Mouse (Mus musculus) thymus, postnatal 25 days (tissue): ENCODE data around the gene Rab7b.
A peak's percentile ranks its signal among the peaks of the same experiment; 100 is the strongest.

ENCODE experiments used
- DNase-seq: peaks from one replicate; pipeline ENCODE4 v3.0.0; 2022

Gene Rab7b

GRCm38 (mm10) chr1:131698770-131699169, 10.3 kb downstream of the Rab7b start:
- DNase-seq = no peak

DNA sequence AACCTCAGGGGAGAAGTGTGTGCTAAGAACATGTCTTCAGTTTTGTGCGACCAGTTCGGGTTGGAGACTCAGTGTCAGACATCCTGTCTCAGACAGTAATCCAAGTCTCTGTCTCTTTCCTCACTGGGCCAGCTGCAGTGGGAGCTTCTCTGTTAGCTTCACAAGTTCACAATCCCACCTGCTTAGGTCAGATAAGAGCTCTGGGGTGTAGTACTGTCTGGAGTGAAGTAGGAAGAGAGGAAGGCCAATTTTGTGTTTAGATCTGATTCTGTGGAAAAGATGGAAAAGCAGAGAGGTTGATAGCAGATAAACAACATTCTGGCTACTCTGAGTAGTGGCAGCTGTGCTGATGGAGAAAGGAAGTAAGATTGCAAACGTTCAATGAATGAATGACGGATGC, 11.1 kb downstream of the Rab7b start:
- DNase-seq = no peak

GRCm38 (mm10) chr1:131700447-131700846, 12.0 kb downstream of the Rab7b start:
- no peak for DNase-seq

GRCm38 (mm10) chr1:131701391-131701790, 12.9 kb downstream of the Rab7b start:
- DNase-seq = no peak

DNA sequence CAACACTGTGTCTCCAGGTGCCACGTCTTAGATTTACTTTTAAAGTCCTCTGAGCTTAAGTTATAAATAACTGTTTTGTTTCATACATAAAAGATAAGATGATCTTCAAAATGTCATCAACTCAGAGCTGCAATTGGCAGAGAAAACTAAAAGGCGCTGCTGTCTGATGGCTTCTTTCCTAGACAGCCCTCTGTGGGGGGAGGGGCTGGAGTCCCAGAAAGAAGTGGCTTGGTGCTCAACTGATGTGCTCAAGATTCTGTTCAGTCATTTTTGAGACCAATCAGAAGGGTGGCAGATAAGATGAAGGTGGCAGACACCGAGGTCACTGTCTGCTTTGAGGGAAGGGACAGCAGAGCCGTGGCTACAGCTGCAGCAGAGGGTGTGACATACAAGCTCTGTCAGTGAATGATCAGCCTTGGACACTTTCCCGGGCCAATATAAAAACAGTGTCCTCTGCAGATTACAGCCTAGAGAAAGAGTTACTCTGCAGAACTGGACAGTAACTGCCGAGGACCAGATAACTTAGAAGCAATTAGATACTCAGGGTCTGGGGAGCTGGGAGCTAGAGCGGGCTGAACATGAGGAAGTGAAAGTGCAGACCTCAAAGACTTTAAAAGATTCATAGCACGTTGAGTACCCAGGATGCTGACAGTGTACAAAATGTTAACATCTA, 13.7 kb downstream of the Rab7b start:
- DNase-seq = peak; percentile 26

DNA sequence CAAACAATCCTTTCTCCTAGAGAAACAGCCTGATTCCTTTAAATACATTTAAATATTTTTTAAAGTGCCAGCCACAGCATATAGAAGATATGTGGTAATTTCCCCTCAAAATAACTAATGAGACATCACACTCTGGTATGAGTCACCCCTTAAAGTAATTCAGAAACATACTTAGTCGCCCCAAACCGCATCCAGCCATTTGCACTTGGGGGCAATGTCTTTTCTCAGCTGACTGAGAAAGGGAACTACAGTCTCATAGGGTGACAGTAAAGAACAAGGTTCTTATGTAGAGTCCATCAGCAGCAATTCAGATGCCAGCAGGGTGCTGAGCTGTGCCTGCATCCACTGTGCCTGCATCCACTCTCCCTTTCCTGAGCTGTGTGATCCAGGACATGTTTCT, 15.0 kb downstream of the Rab7b start:
- no peak for DNase-seq

GRCm38 (mm10) chr1:131708338-131708737, 19.8 kb downstream of the Rab7b start:
- DNase-seq = peak; percentile 54

DNA sequence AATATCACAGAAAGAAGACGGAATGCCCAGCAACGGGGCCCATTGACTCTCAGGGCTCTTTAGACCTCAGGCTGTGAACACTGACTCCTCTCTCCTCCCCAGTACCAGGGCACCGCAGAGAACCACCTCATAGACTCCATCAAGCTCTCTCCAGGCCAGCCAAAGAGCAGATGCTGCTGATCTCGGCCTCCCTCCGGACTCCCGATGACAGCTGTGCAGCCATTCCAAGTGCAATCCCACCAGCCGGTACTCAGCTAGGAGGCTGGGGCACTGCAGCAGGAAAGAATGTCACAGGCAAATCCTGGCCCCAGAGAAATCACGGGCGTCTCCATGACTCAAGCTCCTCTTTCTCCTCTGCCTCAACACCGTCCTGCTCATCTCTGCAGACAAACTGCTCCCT, 23.0 kb downstream of the Rab7b start:
- DNase-seq = no peak

GRCm38 (mm10) chr1:131712386-131712785, 23.9 kb downstream of the Rab7b start:
- DNase-seq = peak; percentile 80

DNA sequence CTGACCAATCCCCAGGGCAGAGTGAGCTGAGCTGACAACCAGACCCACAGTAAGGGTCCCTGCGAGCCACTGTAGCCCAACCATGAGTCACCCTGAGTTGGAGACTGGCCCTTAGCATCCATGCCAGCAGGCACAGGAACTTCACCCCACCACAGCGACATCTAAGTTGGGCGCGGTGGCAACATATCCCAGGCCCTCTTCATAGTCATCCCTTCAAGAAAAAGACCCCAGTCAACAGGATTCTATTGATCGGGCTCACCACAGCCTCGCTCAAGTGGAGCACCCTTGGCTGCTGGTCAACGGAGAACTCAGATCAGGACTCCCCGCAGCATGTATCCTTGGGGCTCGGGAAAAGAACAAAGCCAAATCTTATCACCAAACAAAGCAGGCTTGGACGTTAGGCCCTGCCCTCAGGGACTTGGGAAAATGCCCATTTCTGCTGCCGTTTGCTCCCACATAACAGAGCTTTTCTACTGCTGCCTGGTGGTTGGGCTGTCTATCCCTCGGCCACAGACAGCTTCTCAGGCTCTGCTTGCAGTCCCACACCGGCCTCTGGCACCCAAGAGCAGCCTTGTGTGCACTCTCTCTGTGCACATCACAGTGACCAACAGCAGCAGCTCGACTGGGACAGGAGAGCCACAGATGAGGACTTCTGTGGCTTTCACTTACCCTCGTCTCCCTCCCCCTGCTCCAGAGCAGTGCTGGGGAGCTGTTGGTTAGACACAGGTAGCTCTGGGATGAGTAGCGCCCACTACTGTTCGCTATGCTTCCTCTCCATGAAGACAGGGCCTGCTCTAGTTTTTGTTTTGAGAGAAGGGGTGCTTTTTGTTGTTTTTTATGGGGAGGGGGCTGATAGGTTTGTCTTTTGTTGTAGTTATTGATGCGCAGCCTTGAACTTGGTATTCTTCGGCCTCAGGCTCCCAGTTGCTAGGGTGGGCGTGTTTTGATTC, 26.2 kb downstream of the Rab7b start:
- DNase-seq = no peak

DNA sequence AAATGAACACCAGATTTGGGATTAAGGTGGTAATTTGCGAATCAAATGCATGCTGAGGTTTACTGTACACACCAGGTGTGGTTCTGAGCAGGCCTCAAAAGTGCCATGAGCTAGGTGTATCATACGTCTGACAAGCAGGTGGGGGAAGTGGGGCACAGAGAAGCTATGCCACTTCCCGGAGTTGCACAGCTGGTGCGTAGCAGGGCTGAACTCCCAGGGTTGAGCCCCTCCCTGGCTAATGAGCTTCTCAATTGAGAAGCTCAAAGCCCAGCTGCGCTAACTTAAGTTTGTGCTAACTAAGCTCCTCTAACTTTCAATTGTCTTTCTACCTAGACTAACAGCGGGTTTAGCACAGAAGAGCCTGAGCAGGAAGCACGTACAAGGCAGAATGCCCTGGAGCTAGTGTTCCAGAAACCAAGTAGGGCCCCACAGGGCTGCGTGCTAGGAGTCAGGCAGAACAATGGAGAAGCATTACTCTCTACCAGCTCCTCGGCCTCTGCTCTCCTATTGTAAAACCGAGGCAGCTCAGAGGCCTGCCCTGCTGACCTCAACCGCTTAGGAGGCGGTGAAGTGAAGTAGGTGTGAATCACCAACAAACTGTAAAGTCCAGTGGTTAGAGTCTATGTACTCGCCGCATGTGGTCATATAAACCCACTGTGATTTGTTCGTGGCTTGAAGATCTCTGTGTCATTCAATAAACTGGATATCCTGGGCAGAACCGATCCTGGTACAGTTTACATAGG, 30.6 kb downstream of the Rab7b start:
- DNase-seq = peak; percentile 35

- no peak for DNase-seq
Measured at GRCm38 (mm10) chr1:131721989-131722388, 33.5 kb downstream of the Rab7b start.

DNA sequence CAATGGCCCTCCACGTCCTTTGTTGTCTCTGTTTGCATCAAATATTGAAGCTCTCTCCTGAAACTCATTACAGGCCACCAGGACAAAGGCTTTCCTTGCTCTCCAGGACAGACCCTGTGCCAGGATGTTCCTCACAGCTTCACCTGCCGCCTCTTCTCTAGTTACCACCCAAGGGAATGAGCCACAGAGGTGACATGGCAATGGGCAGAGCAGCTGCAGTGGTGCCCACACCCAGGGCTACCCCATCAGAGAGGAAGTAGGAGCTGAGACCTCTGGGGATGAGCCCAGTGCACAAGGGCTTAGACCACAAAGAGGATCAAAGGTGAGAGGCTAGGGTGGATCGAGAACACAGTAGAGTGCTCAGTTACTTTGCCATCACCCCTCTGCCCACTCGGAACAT, 35.1 kb downstream of the Rab7b start:
- DNase-seq = no peak

GRCm38 (mm10) chr1:131726586-131726985, 38.1 kb downstream of the Rab7b start:
- DNase-seq = no peak

- no peak for DNase-seq
Measured at GRCm38 (mm10) chr1:131730639-131731437, 42.3 kb downstream of the Rab7b start.

DNA sequence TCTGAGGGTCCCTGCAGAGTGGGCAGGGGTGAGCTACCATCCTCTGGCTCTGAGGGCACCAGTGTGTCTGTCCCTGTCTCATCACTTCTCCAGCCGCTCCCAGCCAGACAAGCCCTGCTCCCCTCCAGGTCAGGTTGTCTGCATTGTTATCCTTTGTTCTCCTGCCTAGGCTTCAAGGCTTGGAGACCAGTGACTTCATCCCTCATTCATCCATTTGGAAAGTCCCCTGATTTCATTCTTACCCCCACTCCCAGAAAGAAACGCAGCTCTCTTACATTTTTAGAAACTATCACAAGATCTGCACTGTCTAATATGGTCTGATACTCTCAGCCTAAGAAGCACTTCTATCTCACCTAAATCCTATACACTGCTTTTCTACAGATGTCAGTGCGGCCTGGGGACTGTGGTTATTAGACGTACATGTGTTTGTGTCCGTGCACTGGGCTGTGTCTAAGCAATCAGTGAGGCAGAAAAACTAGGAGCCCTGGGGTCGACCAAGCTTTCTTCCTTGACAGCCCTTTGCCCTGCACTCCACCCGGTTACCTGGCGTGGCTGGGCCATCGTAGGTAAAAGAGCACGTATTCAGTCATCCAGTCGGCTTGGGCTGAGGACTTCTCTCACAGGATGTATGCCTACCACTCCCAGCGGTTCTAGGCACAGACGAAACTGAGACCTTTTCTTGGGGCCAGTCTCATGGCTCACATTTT, 45.1 kb downstream of the Rab7b start:
- no peak for DNase-seq

DNA sequence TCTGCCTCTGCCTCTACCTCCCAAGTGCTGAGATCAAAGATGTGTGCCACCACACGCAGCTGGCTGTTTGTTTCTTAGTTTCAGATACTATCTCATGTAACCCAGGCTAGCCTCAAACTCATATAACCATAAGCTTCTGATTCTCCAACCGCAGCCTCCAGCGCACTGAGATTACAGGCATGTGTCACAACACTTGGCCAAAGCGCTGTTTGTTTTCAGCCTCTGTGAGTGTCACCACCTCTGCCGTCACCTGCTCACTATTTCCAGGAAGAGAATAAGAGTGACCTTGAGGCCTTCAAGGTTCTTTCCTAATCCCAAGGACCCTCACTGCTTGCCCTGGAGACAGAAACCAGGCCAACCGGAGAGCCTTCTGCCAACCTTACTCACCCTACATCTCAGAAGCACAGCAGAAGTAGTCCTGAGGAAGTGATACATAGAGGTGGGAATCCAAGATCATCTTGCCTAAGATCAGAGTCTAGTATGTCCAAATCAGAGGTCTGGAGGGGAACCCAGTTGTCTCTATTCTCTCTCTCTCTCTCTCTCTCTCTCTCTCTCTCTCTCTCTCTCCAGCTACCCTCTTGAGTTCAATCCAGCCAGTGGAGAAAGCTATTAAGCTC, 46.3 kb downstream of the Rab7b start:
- DNase-seq = no peak

DNA sequence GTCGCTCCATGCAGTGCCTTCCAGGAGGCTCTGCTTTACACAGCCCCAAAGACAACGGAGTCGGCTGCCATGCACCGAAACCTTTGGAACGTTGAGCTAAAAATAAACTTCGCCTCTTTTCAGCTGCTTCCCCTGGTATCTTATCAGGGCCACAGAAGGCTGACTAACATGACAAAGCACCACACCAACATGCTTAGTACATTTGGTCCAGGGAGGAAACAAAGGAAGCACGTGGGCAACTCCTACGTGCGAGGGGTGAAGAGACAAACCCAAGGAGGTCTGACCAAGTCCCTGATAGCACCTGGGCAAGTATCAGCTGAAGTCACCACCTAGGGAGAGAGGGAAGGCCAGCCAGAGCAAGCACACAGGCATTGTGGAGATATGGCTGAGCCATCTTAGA, 48.0 kb downstream of the Rab7b start:
- DNase-seq = no peak

GRCm38 (mm10) chr1:131737269-131737668, 48.8 kb downstream of the Rab7b start:
- no peak for DNase-seq

DNA sequence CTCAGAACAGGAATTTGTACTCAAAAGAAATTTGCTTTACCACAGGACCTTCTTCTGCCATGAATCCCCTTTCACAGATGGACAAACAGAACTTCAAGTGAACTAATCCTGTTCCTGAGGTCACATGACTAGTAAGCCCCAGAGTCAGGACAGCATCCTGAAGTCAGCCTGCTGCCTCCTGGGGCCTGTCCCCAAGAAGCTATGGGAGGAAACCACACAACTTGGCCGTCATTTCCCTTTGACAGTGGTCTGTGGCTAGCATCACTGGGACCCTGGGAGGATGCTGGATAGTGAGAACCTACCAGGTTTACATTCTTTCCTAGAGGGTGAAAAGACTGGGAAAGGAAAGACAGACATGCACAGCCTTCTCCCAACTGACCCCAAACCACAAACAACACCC, 50.3 kb downstream of the Rab7b start:
- no peak for DNase-seq

- DNase-seq = no peak
Measured at GRCm38 (mm10) chr1:131739481-131740160, 51.1 kb downstream of the Rab7b start.
